Mouse (Mus musculus) hindbrain, embryonic 12.5 days (tissue): ENCODE measurements around the gene Adgrf1. TPM values are rescaled to one million over a fixed set of nuclear protein-coding genes. Genes with fewer than 3 reads are reported as not detected.

Experiments used
- ATAC-seq: fragments of 200-750 bp; cut with Nextera tagmentation; 2 replicates; pipeline ENCODE4 v1.8.0; 2017; ENCODE audit warnings: moderate TSS enrichment; ENCODE audit not compliant: low FRiP score
- H3K27ac ChIP-seq: fragments of 300-500 bp; sonication (generic); 2 replicates; pipeline ENCODE4 v1.5.1; 2016; ENCODE audit warnings: mild to moderate bottlenecking
- H3K27me3 ChIP-seq: fragments of 300-500 bp; sonication (generic); 2 replicates; pipeline ENCODE4 v1.6.1; 2016; ENCODE audit warnings: mild to moderate bottlenecking
- H3K36me3 ChIP-seq: fragments of 300-500 bp; sonication (generic); 2 replicates; pipeline ENCODE4 v1.6.1; 2016; ENCODE audit warnings: mild to moderate bottlenecking
- H3K4me1 ChIP-seq: fragments of 300-500 bp; sonication (generic); 2 replicates; pipeline ENCODE4 v1.6.1; 2016
- H3K4me2 ChIP-seq: fragments of 300-500 bp; sonication (generic); replicated peaks from 2 replicates; pipeline ENCODE4 v1.6.1; 2016; ENCODE audit warnings: mild to moderate bottlenecking
- H3K4me3 ChIP-seq: fragments of 300-500 bp; sonication (generic); 2 replicates; pipeline ENCODE4 v1.5.1; 2016; ENCODE audit warnings: mild to moderate bottlenecking
- H3K9ac ChIP-seq: fragments of 300-500 bp; sonication (generic); 2 replicates; pipeline ENCODE4 v1.6.1; 2016; ENCODE audit warnings: mild to moderate bottlenecking, moderate library complexity
- H3K9me3 ChIP-seq: fragments of 300-500 bp; sonication (generic); replicated peaks from 2 replicates; pipeline ENCODE4 v1.6.1; 2016; ENCODE audit warnings: mild to moderate bottlenecking
- WGBS: fragments of 180-500 bp; shearing (Covaris S2); methylation state at CpG from one replicate; pipeline ENCODE4 v1.1.7; 2016; 5-methylcytosine and 5-hydroxymethylcytosine counted together
- polyA plus RNA-seq: library from polyadenylated mRNA; unstranded; fragments of >200 nt; fragmentation: Nextera tagmentation; extraction: Ambion mirVana; gene quantifications from 2 replicates; pipeline ENCODE4 v1.2.1, GENCODE M21; 2016

Adgrf1 gene
- polyA plus RNA-seq, 1 experiment from 2014 or later = not detected

- Histone ChIP-seq H3K9me3 (no peaks in the 10 kb centered on the region), H3K4me3 (no peak overlapping the region), H3K4me2 (no peak overlapping the region), H3K27ac (no peak overlapping the region), H3K27me3 (no peaks in the 10 kb centered on the region), H3K9ac (no peak overlapping the region), H3K36me3 (no peaks in the 10 kb centered on the region), H3K4me1 (0 out of 2 replicates have a peak, but pooled peaks cover 6% of the 10 kb centered on the region)
- 62% methylated on average over 4 of the region's 4 CpGs for WGBS
- no peak for ATAC-seq
Measured at GRCm38 (mm10) chr17:43277223-43277622, 7.1 kb downstream of the Adgrf1 start.

- Histone ChIP-seq H3K27me3 (no peaks in the 10 kb centered on the region), H3K36me3 (no peaks in the 10 kb centered on the region), H3K27ac (no peak overlapping the region), H3K4me2 (no peak overlapping the region), H3K4me3 (no peak overlapping the region), H3K9ac (no peak overlapping the region), H3K4me1 (0 out of 2 replicates have a peak, but pooled peaks cover 6% of the 10 kb centered on the region), H3K9me3 (no peaks in the 10 kb centered on the region)
- no peak for ATAC-seq
- WGBS = 89% methylated on average over 7 of the region's 7 CpGs
Measured at GRCm38 (mm10) chr17:43279671-43280070, 9.5 kb downstream of the Adgrf1 start.

DNA sequence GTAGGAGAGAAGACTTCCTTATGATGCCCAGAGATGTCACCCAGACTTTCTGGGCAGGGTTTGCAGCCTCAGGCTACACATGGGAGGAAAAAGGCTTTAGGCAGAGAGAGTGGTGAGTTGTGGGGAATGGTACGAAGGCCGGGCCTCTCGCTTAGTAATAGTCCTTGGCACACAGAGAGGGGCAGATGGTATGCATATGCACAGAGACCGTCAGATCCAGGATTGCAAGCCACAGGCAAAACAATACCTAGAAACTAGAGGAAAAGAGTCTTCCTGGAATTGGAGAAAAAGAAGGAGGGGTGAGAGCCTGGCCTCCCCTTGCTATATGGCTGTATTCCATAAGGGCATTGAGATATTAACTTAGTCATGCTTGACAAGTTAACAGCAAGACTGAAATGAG, 12.2 kb downstream of the Adgrf1 start:
- Histone ChIP-seq H3K27me3 (no peaks in the 10 kb centered on the region), H3K4me3 (no peak overlapping the region), H3K9ac (no peak overlapping the region), H3K4me1 (0 out of 2 replicates have a peak, but pooled peaks cover 1% of the 10 kb centered on the region), H3K4me2 (no peak overlapping the region), H3K27ac (no peak overlapping the region), H3K36me3 (no peaks in the 10 kb centered on the region), H3K9me3 (no peaks in the 10 kb centered on the region)
- 91% methylated on average over 4 of the region's 4 CpGs for WGBS
- ATAC-seq = no peak

GRCm38 (mm10) chr17:43282828-43283227, 12.7 kb downstream of the Adgrf1 start:
- ATAC-seq = no peak
- WGBS = 71% methylated on average over 5 of the region's 5 CpGs
- H3K4me1 ChIP-seq = no peaks in the 10 kb centered on the region

DNA sequence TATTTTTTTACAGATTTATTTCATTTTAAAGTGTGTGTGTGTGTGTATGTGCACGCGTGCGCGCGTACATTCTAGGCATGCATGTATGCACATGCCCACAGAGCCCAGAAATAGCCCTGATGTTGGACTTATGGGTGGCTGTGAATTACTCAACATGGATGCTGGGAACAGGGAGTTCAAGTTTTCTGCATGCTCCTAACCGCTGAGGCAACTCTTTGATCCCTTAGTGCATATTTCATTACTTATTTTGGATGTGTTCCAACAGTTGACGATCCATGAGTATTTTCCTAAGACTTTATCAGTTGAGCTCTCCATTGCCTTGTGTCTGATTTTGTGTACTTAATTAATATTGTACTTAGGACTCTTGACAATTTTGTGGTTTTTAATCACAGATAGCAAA, 29.4 kb downstream of the Adgrf1 start:
- no peak for ATAC-seq
- no peaks in the 10 kb centered on the region for H3K27me3 ChIP-seq
- no peak overlapping the region for H3K9ac ChIP-seq
- 95% methylated on average over 7 of the region's 7 CpGs for WGBS
- no peaks in the 10 kb centered on the region for H3K36me3 ChIP-seq
- no peak overlapping the region for H3K4me3 ChIP-seq
- no peaks in the 10 kb centered on the region for H3K9me3 ChIP-seq
- H3K4me2 ChIP-seq = no peak overlapping the region
- H3K27ac ChIP-seq = no peak overlapping the region
- no peaks in the 10 kb centered on the region for H3K4me1 ChIP-seq

More at GRCm38 (mm10) chr17:43282828-43283227, 12.7 kb downstream of the Adgrf1 start:
- no peak overlapping the region for H3K4me2 ChIP-seq
- no peaks in the 10 kb centered on the region for H3K36me3 ChIP-seq
- no peaks in the 10 kb centered on the region for H3K9me3 ChIP-seq
- H3K27ac ChIP-seq = no peak overlapping the region
- no peak overlapping the region for H3K4me3 ChIP-seq
- no peak overlapping the region for H3K9ac ChIP-seq
- no peaks in the 10 kb centered on the region for H3K27me3 ChIP-seq

DNA sequence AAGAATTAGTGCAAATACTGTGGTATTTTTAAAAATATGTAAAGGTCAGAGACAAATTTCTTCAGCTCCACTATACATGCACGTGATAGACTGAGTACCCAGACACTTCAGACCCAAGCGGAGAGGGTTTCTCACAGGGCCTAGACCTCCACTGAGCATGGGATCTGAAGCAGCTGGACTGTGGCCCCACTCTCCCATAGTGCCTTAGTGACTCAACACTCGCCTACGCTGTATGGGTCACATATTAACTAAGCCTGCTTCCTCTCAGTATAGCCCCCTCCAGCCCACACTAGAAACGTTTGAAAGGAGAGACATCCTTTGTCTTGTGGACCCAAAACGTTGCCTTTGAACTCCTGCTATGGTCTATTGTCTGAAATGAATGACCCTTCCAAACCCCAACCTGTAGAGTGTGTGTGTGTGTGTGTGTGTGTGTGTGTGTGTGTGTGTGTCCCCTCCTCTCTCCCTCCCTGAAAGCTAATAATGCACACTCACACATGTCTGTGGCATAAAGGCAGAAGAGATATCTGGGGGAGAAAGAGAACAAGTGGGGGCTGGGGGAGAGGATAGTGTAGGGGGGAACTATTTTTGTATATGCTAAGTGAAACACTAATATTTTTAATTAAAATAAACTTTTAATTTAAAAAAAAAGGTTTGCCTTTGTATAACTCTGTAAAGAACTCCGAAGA, 56.0 kb downstream of the Adgrf1 start:
- peaks cover 7% of the 10 kb centered on the region; the same call in 1 of the 2 replicates for H3K9me3 ChIP-seq
- H3K4me1 ChIP-seq = peaks cover 8% of the 10 kb centered on the region
- no peak overlapping the region for H3K9ac ChIP-seq
- no peaks in the 10 kb centered on the region; the same call in 1 of the 2 replicates for H3K27me3 ChIP-seq
- peak; percentile 42 for ATAC-seq
- WGBS = 42% methylated on average over 7 of the region's 7 CpGs
- H3K27ac ChIP-seq = no peak overlapping the region
- no peak overlapping the region for H3K4me3 ChIP-seq
- H3K4me2 ChIP-seq = peak overlapping the region; percentile 60
- no peaks in the 10 kb centered on the region for H3K36me3 ChIP-seq

DNA sequence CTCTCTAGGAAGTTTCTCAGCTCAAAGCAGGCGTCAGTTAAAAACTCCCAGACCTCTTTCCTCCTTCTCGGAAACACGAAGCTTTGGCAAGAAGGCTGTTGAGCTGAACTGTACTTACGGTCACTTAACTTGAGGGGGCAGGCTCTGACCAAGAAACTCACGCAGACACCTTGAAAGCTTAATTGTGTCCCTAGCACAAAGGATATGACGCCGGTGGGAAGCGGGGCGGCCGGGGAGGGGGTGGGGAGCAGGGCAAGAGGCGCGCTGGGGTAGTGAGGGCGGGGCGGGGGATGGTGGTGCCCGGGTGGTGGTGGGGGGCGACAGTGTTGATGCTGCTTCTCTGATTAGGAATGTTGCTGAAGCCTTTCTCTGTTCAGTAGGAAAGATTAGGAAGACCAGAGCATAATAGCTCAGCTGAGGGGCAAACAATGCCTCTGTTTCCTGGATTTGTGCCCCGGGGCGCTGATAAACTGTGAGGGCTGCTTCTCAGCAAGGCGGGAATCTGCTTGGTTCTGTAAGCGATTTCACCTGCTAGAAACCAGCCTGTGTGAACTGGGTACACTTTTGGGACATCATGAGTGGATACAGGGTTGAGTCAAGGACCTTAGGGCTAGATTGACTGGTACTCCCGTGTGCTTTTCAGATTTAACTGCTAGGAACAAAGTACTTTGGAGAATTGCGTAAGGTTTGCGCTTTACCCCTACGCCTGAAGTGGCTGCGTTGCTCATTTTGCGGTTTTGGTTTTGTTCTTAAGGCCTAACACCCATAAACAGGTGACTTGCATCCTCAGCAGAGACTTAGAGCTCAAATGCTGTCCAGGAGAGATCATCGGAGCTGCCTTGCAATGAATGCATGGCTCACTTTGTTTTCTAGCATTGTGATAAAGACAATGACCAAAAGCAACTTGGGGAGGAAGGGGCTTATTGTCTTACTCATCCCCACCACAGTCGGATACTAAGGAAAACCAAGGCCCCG, 56.9 kb downstream of the Adgrf1 start:
- no peaks in the 10 kb centered on the region; the same call in 1 of the 2 replicates for H3K27me3 ChIP-seq
- peaks cover 7% of the 10 kb centered on the region; the same call in 1 of the 2 replicates for H3K9me3 ChIP-seq
- peak overlapping the region; percentile 76 for H3K27ac ChIP-seq
- no peaks in the 10 kb centered on the region for H3K36me3 ChIP-seq
- 9% methylated on average over 28 of the region's 29 CpGs for WGBS
- H3K4me2 ChIP-seq = peak overlapping the region; percentile 60
- H3K4me1 ChIP-seq = peaks cover 8% of the 10 kb centered on the region
- peak overlapping the region; percentile 34 for H3K4me3 ChIP-seq
- H3K9ac ChIP-seq = peak overlapping the region; percentile 53; the same call in 1 of the 2 replicates
- peak; percentile 93 for ATAC-seq

- Histone ChIP-seq H3K36me3 (no peaks in the 10 kb centered on the region), H3K4me1 (peaks cover 8% of the 10 kb centered on the region), H3K27me3 (no peaks in the 10 kb centered on the region; the same call in 1 of the 2 replicates), H3K27ac (no peak overlapping the region), H3K9ac (no peak overlapping the region), H3K9me3 (peaks cover 4% of the 10 kb centered on the region; the same call in 1 of the 2 replicates), H3K4me2 (peak overlapping the region; percentile 60; the same call in 1 of the 2 replicates), H3K4me3 (no peak overlapping the region)
- 77% methylated on average over 6 of the region's 6 CpGs for WGBS
- 0 out of 2 replicates have a peak, but pooled peaks have one; percentile 13 for ATAC-seq
Measured at GRCm38 (mm10) chr17:43327810-43328209, 57.7 kb downstream of the Adgrf1 start.

GRCm38 (mm10) chr17:43329216-43329615, 59.1 kb downstream of the Adgrf1 start:
- no peaks in the 10 kb centered on the region for H3K36me3 ChIP-seq
- no peaks in the 10 kb centered on the region; the same call in 1 of the 2 replicates for H3K27me3 ChIP-seq
- H3K4me2 ChIP-seq = no peak overlapping the region
- no peak overlapping the region for H3K4me3 ChIP-seq
- H3K9ac ChIP-seq = no peak overlapping the region
- H3K9me3 ChIP-seq = no peaks in the 10 kb centered on the region
- 90% methylated on average over 4 of the region's 4 CpGs for WGBS
- H3K4me1 ChIP-seq = peaks cover 8% of the 10 kb centered on the region
- H3K27ac ChIP-seq = no peak overlapping the region
- no peak for ATAC-seq

GRCm38 (mm10) chr17:43329761-43330183, 59.6 kb downstream of the Adgrf1 start:
- H3K9me3 ChIP-seq = no peaks in the 10 kb centered on the region
- H3K4me3 ChIP-seq = no peak overlapping the region
- H3K4me1 ChIP-seq = peaks cover 8% of the 10 kb centered on the region
- 85% methylated on average over 7 of the region's 7 CpGs for WGBS
- H3K27ac ChIP-seq = no peak overlapping the region
- H3K9ac ChIP-seq = no peak overlapping the region
- H3K36me3 ChIP-seq = no peaks in the 10 kb centered on the region
- no peak overlapping the region for H3K4me2 ChIP-seq
- H3K27me3 ChIP-seq = no peaks in the 10 kb centered on the region; the same call in 1 of the 2 replicates
- ATAC-seq = no peak

DNA sequence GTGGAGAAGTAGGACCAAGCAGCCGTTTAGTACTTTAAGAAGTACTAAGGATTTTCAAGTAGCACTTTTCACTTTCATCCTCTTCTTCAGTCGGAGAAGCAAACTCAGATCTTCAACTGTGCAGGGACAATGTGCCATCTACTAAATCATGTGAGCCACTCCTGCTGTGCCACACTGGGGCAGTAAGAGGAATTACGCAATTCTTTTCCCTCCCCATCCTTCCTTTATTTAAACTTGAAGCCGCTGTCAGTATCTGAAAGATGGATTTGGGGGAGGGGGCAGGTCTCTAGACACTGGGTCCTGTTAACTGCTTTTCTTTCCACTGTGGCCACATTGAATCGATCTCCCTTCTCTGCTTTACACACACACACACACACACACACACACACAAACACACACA, 62.6 kb downstream of the Adgrf1 start:
- Histone ChIP-seq H3K36me3 (no peaks in the 10 kb centered on the region), H3K27ac (no peak overlapping the region), H3K4me3 (no peak overlapping the region), H3K4me1 (no peaks in the 10 kb centered on the region), H3K9ac (no peak overlapping the region), H3K4me2 (no peak overlapping the region), H3K9me3 (no peaks in the 10 kb centered on the region), H3K27me3 (no peaks in the 10 kb centered on the region)
- WGBS = 48% methylated on average over 5 of the region's 5 CpGs
- ATAC-seq = no peak

- 77% methylated on average over 9 of the region's 9 CpGs for WGBS
Measured at GRCm38 (mm10) chr17:43334074-43334473, 63.9 kb downstream of the Adgrf1 start.

More at GRCm38 (mm10) chr17:43334074-43334473, 63.9 kb downstream of the Adgrf1 start:
- no peaks in the 10 kb centered on the region for H3K4me1 ChIP-seq
- no peak overlapping the region for H3K9ac ChIP-seq
- no peaks in the 10 kb centered on the region for H3K27me3 ChIP-seq
- no peak overlapping the region for H3K4me2 ChIP-seq
- no peak overlapping the region for H3K27ac ChIP-seq
- no peak overlapping the region for H3K4me3 ChIP-seq
- ATAC-seq = no peak
- no peaks in the 10 kb centered on the region for H3K9me3 ChIP-seq
- no peaks in the 10 kb centered on the region for H3K36me3 ChIP-seq
